Mouse (Mus musculus) spleen, adult 2 months (tissue): ENCODE measurements around the gene Gpr107.

Source experiments
- CTCF ChIP-seq: fragments of 200-500 bp; IDR thresholded peaks from 2 replicates; pipeline ENCODE4 v1.5.1; 2011; ENCODE audit warnings: mild to moderate bottlenecking, inconsistent platforms; ENCODE audit not compliant: insufficient read depth, insufficient read length, insufficient replicate concordance; ENCODE audit errors: extremely low read depth
- POLR2A ChIP-seq: fragments of 200-500 bp; IDR thresholded peaks from 2 replicates; pipeline ENCODE4 v1.6.1; 2011; ENCODE audit warnings: low read depth, low read length, inconsistent platforms

DNA sequence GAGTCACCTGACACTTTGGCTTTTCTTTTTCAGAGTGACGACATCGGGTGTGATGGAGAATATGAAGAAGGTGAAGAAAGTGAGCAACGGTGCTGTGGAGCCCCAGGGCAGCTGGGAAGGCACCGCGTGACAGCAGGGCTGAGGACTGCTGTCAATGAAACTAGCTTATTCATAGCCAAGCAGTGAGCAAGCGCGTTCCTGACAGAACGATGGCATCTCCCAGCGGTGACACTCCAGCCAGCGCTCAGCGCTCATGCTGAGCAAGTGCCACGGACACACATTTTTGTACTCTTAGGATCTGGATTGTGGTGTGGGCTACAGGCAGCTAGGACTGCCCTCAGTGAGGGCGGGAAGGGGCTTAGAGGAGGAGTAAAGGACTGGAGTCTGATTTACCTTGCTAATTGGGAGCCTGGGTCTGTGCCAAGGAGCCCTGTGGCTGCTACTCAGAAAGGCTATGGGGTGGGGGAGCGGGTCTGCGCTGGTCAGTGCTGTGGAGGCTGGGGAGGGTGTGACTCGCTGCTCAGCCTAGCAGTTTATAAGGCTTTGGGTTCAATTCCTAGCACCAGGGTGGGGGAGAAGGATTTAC is 62.2 kb downstream of the Gpr107 start:
- TF ChIP-seq POLR2A (no peak), CTCF (no peak)
